Mouse (Mus musculus): ENCODE results near the gene Cryba2.

The Cryba2 gene

DNA sequence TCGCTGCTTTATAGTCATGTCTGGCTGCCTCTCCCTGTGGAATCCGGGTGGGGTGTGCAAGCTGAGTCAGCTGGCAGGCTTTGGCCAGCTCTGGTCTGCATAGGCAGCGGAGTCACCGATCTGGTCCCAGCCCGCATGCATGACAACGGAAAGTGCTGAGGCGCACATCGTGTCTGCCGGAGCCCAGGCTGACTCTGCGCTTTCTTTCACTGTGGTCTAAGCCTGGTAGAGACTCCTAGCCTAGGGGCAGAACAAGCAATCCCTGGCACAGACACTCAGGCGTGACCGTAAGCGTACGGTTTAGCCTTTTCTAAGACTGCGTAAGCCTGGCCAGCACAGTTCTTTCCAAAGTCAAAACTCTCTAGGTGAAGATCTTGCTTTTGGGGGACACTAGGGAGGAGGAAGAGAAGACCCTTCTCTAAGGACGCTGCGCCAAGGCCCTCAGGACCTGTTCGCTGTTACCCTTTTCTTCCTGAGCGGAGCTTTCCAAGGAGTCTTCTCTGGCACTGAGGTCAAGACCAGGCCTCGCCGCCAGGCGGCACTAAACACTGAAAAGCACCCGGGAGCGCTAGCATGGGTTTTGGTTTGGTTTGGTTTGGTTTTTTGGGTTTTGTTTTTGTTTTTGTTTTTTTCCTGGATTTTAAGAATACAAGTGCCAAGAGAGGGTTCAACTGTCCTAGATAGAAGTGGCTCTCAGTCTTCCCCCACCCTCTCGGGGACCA lies at the start of gene Cryba2:
Gene Cryba2 (minus strand): TSS at position 10 of the 722 bp plus-strand sequence.
- no peak for DNase-seq (ENCODE audit: low read depth, low spot score)

DNA sequence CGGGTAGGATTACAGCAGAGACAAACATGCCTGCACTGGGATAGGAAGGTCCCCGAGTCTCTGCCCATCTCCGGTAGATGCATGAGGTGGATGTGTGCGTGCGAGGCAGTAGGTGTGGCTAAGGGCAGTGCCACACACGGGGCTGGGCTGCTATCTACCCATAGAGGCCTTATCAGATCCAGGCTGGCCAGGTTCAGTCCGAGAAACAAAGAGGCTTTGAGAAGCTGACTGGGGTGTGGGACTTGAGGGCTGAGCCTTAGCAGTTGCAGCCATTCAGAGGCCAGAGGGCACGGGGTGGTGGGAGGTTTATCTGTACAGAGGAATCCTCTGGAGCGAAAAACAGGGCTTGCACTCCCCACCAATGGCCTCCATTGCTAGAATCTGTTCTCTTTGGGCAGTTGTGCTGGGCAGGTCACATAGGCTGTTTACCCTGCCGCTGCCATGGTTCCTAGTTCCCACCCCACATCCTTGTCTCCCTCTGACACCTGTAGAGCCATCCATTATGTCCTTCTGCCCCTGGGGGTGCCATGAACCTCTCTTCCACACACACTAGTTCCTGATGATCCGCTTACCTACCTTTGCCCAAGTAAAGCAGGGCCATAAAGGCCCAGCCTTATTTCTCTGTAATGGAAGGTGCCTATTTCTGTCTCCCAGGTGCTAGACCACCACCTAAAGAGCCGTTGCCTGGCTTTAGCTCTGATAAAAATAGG lies 48.9 kb upstream of the Cryba2 start:
- no peak for DNase-seq (ENCODE audit: low read depth, low spot score)

DNA sequence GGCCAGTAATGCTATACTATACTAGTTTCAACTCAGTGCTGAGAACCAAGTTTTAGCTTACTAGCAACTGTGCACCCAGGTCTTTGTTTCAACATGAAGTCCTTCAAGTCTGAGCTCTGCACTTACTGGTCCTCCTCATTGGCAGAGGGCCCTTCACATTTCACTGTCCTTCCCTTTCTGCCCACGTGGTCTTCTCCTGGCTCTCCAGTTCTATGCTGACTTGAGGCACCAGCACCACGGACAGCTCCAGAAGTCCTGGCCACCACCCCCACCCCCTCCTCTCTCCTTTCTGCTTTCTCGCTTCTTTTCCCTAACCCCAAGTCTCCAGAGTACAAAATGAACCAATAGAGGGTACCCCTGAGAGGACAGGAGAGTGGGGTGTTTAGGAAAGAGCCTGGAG lies 46.8 kb upstream of the Cryba2 start:
- DNase-seq (ENCODE audit: low read depth, low spot score) = no peak

DNA sequence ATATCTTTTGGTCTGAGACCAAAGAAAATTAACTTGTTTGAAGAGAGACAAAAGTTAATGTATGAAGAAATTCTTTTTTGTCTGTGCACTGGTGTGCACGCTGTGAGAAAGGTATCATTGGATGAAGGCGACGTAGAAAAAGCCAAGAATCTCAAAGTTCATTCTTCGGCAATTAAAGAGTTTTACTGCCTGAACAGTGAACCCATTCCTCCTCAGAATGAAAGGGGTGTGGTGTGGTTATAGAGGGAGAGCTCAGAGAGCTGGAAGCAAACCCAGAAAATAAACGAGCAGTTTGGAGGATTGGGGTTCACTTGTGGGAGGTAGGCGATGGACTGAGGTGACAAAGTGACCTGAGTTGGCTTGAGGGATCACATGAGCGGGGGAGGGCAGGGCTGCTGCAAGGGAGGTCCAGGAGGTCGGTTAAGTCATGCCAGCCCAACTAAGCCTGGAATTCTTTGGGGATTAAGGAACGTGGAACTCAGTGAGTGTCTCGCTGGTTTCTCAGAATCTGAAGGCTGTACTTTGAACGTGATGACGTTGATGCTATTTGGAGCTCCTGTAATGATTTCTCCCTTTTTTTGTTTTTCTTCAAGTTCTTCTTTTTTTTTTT lies 43.4 kb upstream of the Cryba2 start:
- DNase-seq (ENCODE audit: low read depth, low spot score) = no peak

DNA sequence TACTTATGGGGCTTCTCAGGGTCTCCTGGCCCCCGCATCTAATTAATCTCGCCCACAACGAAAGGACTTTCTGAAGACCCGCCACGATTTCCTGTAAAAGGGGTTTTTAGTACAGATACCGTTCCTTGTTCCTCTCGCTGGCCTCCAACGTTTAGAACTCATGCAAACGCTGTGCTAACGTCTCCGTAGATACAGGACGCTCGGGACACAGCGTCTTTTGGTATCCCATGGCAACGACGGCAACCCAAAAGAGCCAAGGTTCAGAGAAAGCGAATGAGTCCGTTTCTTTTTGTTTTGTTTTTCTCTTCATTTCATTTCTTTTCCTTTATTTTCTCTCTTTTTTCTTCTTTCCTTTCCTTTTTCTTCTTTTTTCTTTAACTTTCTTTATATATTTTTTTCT lies 42.5 kb upstream of the Cryba2 start, which contains the start of gene Cfap65:
Gene Cfap65 (minus strand): TSS at position 198 of the 400 bp plus-strand sequence.
- no peak for DNase-seq (ENCODE audit: low read depth, low spot score)

DNA sequence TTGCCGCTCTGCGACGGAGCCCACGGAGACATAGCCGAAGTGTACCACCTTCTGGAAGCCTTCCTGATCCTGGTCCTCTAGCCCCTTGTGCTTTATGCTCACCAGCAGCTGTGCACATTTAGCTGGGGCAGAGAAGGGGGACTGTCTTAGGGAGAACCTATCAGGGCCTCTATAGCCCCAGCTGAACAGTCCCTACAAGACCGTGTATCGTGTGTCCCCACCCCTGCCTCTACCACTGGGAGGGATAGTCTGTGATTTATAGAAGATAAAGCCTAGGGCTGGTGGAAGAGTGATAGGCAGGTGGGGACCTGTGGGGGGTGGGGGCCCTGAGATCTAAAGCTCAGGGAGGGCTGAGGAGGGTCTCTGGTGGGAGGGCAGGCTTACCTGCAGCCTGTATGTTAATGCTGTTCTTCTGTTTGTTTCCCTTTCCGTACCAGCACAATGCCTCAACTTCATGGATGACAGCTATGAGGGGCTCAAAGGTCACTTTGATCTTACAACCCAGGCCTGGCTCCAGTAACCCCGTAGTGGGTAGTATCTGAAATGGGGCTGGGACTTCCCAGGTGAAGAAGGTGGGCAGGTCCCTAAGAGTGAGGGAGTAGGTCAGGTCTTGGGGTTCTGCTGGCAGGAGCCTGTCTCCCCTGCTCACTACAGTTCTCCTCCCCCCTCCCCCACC lies 34.8 kb upstream of the Cryba2 start:
- DNase-seq (ENCODE audit: low read depth, low spot score) = no peak

DNA sequence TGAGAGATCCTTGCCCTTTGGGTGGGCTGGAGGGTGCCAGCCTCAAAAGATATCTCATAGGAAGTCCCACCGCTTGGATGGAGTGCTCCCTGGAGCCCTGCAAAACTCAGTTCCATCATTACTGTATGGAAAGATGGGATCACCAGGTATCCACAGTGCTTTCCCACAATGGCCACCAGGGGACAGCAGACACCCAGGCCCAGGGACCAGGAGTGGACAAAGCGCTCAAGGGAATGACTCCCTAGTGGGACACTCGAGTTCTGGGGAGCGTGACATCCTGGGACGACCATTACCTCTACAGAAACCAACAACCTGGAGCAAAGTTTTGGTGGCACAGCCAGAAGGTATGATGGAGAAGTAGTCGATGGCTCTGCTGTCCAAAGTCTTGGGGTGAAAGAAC lies 33.8 kb upstream of the Cryba2 start:
- no peak for DNase-seq (ENCODE audit: low read depth, low spot score)

DNA sequence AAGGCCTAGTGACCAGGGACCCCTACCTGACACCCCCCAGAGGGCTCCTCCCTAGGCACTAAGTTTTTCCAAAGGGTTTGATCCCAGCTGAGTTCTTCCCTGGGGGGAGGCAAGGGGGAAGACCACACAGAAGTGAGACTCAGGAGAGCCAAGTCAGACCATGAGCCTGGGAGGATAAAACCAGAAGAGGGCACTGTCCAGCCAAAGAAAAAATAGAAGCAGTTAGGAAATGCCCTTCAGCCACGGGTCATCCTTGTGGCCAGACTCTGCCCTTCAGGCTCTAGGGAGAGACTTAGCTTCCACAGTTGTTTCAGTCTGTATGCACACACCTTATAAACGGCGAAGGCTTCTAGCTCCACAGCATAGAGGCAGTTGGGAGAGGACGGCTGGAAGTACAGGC lies 31.5 kb upstream of the Cryba2 start:
- DNase-seq (ENCODE audit: low read depth, low spot score) = no peak

DNA sequence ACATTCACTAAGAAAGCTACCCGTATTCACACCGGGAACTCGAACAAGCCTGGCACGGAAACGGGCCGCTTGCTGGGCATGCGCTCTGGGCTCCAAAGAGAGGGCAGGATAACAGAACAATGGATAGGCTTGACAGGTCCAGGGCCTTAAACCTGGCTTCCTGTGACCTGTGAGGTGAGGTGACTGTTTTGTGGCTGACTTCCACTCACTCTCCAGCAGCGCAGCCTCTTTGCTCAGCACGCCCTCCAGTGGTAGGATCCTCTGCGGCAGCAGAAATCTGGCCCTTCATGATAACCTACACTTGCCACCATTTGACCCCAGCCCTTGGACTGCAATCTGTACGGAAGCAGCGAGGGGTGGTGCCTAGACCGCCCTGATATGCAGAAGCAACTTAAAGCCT lies 22.8 kb upstream of the Cryba2 start:
- DNase-seq (ENCODE audit: low read depth, low spot score) = no peak

DNA sequence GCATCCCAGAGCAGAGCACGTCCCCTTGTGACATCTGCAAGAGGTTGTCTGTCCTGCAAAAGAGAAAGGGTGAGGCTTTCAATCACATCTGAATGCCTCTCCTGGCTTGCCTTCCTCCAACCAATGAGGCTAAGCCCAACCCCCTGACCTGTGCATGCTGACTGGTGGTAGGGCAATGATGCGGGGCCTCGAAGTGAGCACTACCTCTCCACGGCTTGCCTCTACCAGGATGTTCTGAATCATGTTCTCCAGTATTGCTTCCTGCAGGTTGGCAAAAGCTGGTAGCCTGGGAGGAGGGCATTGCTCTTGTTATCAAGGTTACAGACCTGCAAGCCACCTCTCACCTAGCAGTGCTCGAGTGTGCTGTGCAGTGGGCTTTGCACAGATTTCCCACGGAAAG lies 9.2 kb upstream of the Cryba2 start:
- DNase-seq (ENCODE audit: low read depth, low spot score) = no peak

DNA sequence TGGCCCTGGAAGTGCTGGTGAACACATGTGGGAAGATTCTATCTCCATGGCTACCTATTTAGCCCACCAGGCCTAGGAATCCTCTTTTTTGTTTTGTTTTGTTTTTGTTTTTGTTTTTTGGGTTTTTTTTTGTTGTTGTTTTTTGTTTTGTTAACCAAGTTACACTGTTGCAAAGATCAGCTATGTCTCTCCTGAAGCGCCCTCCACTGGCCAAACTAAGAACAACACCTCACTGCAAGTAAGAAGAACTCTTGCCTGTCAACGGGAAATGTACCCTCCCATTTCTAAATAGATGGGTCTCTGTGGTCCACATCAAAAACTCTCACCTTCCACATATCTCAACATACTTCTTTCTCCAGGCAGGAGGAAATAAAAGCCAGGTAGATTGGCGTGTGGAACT lies 8.7 kb upstream of the Cryba2 start:
- no peak for DNase-seq (ENCODE audit: low read depth, low spot score)

DNA sequence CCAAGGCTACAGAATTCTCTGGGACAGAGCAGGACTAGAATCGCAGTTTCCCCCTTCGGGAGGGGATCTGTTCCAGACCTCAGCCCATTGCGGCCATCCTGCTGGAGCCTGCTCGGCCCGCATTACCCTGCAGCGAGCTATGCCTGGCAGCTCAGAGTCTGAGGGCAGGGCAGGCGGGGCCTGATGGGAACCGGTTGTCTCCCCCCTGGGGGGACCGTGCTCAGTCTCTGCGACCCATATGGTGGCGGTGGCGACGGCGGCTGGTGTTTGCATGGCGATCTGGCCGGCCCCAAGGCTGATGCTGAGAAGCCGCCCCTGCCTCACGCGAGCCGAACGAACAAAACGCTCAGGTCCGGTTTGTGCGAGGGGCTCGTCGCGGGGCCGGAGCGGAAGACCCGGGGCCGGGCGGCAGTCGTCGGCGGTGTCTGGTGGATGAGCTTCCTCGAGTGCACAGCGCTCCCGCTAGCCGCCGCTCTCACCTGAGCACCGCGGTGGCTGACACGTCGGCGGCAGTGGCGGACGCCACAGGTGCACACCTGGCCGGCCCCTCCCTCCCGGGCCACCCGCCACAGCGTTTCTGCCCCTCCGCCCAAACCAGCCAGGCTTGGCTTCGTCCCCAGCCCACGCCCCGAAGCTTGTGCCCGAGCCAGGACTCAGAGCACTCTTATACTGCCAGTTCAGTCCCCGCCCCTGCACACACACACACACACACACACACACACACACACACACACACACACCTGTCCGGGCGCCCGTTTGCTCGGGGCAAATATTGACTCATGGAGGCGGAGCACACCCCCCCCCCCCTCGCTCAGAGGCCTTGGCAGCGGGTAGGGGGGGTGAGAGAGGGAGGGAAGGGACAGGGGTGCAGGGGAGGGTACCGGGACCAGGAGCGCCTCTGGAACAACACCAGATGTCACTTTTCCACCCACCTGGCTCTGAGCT lies 7.7 kb upstream of the Cryba2 start:
- DNase-seq (ENCODE audit: low read depth, low spot score) = no peak

DNA sequence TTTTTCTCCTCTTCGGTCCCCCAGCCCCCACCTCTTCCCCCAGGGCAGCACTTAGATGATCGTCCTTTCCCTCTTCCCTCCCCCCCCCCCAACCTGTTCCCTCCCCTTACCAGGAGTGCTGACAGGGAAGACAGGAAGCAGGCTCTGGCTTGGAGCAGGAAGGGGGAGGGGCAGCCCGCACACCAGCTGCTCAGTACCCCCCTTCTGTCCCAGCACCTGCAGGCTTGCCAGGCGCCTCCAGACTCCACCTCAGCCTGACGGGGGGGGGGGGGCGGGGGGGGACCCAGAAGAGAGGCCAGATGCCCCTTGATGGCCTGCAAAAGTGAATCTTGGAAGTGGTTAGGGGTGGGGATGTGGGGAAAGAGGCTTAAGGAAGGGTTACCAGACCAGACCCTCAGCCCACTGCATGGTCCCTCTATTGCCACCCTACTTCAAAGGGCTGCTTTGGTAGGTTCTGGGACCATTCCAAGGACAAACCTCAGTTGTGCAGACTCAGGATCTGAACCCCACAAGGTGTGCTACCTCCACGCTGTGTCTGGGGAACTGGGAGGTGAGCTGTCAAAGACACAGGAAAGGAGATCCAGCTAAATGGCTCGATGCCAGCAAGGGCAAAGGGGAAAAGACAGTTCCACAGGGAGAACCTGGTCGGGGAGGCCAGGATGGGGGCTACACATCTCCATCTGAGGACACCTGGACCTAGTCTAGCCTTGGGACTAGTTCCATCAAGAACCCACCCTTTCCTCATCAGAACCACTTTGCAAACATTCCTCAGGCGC lies 5.9 kb upstream of the Cryba2 start:
- DNase-seq (ENCODE audit: low read depth, low spot score) = no peak

DNA sequence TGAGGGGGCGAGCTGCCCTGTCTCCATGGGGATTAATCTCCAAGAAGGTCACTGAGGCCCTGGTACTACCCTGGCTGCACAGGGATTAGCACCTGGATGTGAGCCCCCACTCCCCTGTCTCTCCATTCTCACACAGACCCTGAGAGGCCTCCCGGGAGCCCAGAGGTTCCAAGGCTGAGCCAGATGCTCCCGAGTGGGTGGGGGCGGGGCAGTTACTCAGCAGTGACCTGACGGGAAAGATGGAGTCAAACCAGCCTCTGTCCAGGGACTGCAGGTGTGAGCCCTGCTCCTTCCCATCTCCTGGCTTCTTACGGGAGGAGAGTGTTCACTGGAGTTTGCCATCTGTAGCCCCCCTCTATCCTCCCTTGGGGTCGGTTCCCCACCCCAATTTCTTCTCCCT lies 5.0 kb upstream of the Cryba2 start:
- no peak for DNase-seq (ENCODE audit: low read depth, low spot score)

DNA sequence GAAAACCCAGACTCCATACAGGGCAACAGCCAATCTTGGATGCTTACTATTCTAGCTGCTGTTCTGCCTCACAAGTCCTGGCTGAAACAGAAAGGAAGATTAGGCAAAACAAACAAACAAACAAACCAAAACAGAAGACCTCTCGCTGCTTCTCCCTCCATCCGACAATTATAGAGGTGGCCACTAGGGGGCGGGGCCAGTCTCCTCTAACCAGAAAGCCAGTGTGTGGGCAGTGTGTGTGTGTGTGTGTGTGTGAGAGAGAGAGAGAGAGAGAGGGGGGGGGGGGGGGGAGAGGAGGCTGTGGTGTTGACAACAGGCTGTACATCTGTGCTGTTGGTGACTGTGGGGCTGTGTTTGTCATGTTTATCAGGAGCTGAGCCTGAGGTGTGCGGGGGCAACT lies 2.0 kb upstream of the Cryba2 start:
- DNase-seq (ENCODE audit: low read depth, low spot score) = no peak

DNA sequence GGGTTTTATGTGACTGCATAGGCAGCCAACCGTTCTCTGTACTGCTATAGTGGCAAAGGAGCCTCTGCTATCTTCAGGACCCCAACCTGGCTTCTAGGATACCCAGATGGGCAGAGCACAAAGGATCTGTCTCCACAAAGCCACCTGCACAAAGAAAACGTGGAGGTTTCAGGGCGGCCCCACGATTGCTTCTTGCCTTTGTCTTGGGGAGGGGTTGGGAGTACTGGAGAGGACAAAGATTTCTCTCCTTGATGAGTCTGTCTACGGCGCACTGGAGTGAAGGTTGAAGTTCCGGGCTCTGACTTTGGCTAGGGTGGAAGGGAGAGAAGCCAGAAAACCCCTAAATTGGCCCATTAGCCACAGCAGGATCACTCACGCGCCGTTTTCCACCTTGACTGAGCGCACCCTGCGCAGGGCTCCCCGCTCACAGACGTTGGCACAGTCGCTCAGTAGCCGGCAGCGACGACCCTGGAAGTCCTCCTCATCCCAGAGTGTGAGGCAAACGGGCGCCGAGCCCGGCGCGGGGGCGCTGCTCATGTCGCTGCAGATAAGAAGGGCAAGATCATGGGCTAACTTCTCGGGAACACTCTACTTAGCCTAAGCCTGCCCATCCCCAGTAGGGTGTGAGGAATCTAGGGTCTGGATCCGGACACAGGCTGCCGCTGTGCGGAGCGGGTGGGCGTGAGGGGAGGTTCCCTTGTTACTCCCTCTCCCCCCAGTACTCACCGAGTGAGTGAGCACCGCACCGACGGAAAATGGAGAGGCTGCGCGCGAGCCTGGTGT lies 401 bp downstream of the Cryba2 start:
- DNase-seq (ENCODE audit: low read depth, low spot score) = no peak

DNA sequence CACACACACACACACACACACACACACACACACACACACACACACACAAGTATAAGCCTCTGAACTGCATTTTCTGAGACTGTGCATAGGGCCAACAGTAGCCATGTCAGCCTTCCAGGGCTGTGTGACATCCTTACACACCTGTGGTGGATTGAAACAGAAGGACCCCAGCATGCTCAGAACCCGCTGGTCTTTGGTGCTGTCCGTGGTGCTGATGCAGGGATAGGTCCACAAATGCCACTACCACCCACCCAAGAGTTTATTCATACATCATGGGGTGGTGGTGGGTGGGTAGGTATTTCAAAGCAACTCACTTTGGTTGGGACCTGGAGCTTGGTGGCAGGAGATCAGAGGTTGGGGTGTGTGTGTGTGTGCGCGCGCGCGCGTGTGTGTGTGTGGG lies 1.4 kb downstream of the Cryba2 start:
- no peak for DNase-seq (ENCODE audit: low read depth, low spot score)

DNA sequence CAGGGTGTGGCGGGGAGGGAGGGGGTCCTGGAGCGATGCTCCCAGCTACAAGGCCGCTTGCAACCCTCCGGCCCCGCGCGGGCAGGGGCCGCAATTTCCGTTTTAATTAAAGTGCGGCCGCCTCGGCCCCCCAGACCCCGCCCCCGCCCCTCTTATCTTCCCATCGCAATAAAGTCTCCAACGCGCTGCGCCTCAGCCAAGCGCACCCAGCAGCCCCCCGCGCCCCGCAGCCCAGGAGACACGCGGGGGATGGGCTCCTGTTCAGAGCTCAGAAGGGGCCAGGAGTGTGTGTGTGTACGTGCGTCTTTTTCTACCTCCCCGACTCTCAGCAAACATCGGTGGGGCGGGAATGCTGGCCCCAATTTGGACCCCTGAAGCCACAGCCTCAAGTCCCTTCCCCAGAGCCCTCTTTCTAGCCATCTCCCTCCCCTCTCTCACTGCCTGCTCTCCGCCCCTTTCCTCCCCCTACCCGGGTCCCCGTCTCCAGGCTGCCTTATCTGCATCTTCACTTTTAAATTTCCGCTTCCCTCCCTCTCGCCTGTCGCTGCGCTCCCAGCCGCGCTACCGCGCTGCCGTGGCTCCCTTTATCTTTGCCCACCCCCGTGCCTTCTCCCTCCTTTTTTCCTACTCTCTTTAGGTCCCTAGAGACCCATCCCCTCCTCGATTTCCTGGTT lies 7.4 kb downstream of the Cryba2 start, which contains the start of gene Fev:
Gene Fev (minus strand): TSS at position 51 of the 674 bp plus-strand sequence.
- no peak for DNase-seq (ENCODE audit: low read depth, low spot score)
